Mouse (Mus musculus) erythroblast, embryonic 14.5 days (primary cell): ENCODE results near the gene Plekha6.

ENCODE experiments used
- GATA1 ChIP-seq: IDR thresholded peaks from 2 replicates; pipeline ENCODE4 v1.6.1; 2012; ENCODE audit warnings: low read length, inconsistent platforms, mixed read lengths
- TAL1 ChIP-seq: IDR thresholded peaks from 3 replicates; pipeline ENCODE4 v1.6.1; 2012; ENCODE audit warnings: low read length, inconsistent platforms, mixed read lengths

DNA sequence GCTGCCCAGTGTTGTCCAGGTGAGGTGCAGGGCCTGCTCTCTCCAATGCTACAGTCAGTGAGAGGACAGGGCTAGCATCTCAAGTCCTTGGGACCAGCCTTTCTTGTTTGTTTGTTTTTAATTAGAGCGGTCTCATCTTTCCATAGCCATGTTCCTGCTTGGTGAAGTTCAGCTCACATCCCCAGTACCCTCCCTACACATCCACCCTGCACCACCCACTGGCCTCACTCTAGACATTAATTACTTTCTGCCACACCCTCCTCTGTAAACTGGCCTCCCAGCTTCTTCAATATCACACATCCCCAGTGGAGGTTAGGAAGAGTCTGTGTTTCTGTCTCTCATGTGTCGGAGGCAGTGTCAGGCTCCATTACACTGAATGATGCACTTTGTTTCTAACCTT is 180.3 kb downstream of the Plekha6 start:
- no peak for TF ChIP-seq GATA1
- TF ChIP-seq TAL1: no peak
